Mouse (Mus musculus) T-cell, adult 2 months (primary cell): ENCODE data around the gene Spata31d1d.
A peak's percentile ranks its signal among the peaks of the same experiment; 100 is the strongest.
"Not testable (repeated sequence)": the region's sequence is repeated elsewhere in the genome, so short reads cannot be mapped to it uniquely, and the experiment has no call there.

Experiments used
- DNase-seq: peaks from one replicate; pipeline ENCODE4 v3.0.0; 2022; ENCODE audit warnings: low spot score

Gene Spata31d1d

DNA sequence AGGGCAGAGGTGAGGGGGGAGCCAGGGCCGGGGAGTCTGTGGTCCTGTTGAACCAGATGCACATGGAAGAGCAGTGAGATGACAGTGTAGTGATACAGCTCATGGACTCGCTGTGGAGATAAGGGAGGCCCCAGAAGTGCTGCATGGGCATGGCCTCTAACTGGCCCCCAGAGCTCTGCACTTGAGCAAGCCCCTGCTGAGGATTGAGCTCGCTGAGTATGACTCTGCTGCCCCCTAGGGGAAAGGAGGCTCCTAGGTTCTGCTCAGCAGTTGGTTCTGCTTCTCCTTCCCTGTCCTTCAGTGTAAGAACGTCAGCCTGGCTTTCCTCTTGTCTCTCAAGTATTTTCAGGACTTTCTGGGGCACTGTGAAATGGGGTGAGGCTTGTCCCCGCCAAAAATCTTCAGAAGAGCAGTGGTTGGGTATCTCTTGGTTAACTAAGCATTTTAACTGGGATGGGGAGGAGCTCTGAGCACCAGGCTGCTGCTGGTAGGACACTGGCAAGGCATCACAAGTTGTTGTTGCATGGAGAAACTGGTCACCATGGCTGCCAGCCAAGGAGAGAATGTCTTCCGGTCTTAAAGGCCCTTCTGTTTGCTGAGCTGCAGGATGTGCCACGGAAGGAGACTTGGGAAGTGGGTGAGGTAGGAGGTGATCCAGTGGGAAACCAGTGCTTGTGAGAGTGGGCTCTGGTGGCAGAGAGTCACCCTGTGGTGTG, 3.0 kb downstream of the Spata31d1d start:
- DNase-seq: peak; percentile 79

DNA sequence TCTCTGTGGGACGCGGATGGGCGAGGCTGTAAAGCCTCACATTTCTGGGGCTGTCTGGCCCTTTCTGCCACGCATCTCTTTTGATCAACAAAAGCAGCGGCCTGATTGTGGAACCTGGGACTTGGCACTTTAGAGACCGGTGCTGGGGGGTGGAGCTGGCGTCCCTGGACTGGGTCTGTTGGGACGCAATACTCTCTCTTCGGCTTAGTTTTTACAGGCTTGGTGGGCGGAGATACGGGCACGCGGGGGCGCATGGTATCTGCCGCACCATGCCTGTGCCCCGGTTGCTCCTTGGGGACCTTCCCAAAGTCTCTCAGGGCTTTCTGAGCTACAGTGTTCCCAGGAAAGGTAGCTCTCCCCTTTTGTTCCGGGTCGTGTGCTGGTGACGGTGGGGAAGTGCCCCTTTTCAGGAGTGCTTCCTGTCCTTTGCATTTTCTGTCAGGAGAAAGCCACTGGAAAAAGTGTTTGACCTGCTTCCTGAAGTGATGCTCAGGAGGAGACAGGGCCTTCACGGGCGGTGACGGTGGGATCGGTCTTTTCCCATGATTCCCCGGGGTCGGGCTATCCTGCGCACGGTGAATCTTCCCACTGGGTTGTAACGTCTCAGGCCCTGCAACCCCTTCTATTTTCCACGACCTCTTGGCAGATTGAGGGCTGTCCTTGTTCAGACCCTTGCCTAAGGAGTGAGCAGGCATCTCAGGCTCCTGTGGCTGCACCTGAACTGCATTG, 5.2 kb downstream of the Spata31d1d start:
- no peak for DNase-seq

DNA sequence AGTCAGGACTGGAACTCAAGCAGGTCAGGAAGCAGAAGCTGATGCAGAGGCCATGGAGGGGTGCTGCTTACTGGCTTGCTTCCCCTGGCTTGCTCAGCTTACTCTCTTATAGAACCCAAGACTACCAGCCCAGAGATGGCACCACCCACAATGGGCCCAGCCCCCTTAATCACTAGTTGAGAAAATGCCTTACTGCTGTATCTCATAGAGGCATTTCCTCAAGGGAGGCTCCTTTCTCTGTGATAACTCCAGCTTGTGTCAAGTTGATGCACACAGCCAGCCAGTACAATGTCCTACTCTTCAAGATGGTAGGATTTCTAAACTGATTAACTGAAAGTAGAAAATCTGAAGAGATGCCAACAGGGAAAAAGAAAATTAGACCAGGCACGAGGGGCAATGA, 9.5 kb downstream of the Spata31d1d start:
- DNase-seq: not testable (repeated sequence)

DNA sequence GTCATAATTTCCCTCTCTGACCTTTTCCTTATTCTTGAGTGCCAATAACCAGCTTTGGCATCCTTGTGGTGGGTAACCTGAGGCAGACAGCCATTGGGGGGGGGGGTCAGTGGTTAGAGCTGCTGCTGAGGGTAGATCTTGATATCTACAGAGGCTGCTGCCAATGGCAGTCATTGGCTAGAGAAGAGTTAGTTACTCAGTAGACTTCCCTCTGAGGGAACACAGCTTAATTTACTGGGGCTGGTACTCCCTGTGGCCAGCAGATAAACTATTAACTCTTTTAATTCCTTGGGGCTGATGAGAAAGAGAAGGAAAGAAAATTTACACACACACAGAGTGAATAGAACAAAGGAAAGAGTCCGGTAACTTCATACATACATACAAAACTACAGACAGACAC, 12.1 kb downstream of the Spata31d1d start:
- no peak for DNase-seq

DNA sequence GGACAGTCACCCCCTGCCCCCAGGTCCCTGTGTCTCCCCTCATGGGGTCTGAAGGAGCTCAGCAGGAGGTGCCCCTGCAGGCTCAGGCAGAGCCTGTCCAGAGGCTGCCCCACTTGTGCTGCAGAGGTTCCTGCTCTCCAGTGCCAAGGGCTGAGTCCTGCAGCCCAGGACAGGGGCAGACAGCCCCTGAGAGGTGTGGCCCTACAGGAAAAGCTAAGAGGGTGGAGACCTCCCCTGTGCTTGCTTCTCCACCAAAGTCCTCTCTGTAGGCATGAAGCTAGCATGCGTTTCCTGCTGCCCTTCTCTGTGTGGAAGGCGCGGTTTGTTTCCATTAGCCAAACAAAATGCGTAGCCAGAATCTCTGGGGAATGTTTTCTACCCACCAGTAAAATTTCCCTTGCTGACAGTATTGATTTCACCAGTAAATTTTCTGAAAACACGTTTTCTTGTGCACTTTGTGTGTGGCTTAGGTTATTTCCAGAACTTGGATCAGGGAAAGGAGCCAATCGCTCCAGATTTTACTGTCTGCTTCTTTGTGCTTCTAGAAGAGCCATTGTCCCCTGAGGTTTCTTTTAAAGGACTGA, 12.6 kb downstream of the Spata31d1d start:
- DNase-seq: not testable (repeated sequence)

DNA sequence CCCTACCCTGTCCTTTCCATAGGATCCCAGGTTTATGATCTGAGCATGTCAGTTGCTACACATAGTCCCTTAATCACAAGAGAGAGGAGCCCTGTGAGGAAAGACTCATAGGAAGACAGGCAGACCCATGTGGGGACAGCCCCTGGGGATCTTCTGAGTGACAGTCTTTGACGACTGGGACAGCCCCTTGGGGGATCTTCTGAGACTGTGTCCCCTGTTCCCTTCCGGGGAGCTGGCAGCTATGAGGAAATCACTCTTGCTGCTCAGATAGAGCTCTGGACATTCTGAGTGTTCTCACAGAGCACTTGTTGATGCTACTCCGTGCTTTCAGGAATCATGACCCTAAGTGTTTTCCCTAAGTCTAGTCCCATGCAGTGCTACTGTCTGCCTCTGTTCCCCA, 17.8 kb downstream of the Spata31d1d start:
- DNase-seq: no peak

DNA sequence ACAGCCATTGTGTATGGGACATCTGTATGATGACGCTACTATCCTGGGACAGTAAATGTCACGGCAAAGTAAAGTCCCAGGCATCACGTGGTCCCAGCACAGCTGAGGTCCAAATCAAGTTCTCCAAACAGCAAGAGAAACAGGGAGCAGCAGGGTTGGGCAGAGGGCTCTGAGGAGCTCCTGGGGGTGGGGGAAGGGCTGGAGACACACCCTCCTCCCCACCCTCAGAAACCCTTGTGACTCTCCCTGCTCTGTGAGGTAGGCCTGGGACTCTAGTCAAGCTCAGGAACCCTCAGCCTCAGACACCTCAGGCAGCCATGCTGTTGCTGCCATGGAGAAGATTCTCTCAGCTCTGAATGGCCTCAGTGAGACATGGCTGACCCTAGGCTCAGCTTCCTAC, 19.6 kb downstream of the Spata31d1d start, which contains the start of gene Spata31d1b:
TSS of gene Spata31d1b (plus strand) at position 301 of the 400 bp plus-strand sequence.
- not testable (repeated sequence) for DNase-seq

DNA sequence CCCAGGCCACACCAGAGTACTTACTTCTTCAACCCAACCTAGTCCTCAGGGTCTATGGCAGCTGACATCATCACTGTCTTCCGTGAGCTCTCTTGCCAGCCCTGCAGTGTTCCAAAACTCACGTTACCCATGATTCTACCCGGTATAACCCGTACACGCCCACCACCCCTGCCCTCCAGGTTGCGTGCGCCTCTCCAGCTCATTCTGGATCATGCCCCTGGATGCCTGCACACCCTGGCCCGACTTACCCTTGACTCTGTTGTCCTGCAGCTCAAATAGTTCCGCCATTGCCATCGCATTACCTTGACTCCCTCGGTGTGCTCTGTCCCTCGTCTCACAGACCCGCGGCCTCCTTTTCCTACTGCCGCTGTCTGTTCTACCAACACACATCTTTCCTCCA, 21.3 kb downstream of the Spata31d1d start, which contains the start of gene Spata31d1a:
TSS of gene Spata31d1a (minus strand) at position 101 of the 400 bp plus-strand sequence.
- no peak for DNase-seq

DNA sequence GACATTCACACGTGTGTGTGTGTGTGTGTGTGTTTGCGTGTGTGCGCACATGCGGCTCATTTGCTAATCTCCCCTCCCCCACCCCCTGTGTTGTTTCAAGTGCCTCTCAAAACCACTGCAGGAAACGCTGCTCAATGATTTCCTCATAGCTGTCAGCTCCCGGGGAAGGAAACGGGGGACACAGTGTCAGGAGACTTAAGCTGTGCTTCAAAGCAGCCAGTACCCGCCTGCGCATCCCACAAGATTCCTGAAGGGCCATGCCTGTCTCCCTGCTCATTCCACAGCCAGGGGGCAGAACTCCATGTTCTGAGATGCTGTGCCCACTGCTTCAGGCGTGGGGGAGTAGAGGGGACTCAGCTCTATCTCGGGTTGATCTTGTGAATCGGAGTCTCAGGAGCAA, 27.0 kb downstream of the Spata31d1d start:
- peak; percentile 62 for DNase-seq

DNA sequence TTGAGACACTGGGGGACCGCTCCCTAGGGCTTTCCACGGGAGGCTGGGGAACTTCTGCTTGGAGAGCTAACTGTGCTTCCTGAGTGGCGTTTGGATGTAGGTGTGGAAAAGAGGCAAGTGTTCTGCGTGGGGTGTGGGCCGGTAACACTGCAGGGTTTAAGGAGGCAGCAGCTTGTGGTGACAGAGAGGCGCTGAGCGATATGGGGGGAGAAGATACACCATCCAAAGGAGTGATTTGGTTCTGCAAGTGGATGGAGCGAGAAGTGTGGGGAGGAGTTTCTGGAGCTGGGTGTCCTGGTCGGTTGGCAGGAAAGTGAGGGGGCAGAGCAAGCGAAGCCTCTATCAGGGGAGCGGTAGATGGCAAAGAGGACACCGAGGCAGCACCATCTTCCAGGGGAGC, 28.0 kb downstream of the Spata31d1d start:
- no peak for DNase-seq

DNA sequence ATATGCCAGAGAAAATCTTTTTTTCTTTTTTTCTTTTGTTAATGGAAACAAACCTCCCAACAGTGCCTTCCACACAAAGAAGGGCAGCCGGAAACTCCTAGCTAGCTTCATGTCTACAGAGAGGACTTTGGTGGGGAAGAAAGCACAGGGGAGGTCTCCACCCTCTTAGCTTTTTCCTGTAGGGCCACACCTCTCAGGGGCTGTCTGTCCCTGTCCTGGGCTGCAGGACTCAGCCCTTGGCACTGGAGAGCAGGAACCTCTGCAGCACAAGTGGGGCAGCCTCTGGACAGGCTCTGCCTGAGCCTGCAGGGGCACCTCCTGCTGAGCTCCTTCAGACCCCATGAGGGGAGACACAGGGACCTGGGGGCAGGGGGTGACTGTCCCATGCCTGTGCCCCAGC, 31.4 kb downstream of the Spata31d1d start:
- DNase-seq: not testable (repeated sequence)

DNA sequence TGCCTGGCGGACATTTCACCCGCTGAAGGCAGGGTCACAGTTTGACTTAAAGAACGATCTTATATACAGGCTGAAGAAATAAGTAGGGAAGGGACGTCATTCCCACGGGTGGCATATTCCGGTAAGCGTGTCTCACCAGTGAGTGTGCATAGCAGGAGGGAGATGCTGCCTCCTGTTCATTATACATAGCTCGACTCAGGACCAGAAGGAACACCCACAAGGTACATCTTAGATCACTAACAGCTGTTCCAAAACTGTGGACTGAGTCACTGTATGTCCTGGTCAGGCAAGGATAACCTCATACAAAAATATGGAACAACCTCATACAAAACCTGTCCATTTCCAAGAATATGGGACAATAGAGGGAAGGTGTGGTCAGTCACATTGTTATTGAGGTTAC, 32.4 kb downstream of the Spata31d1d start:
- no peak for DNase-seq

DNA sequence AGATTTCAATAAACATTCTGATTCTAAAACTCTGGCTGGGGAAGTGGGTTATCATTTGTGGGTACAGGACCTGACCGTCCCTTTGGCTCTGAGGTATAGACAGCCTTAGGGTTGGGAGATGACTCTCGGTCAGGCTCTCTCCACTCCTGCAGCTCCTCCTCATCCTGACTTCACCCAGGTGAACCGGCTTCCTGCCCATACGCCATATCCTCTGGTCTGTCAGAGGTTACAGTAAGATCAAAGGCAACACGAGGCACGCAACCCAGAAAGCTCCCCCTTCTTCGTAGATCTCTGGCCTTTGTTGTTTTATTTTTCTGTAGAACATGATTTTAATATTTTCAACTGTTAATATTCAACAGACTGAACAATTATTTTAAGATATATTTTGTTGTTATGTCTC, 35.8 kb downstream of the Spata31d1d start:
- DNase-seq: peak; percentile 70

DNA sequence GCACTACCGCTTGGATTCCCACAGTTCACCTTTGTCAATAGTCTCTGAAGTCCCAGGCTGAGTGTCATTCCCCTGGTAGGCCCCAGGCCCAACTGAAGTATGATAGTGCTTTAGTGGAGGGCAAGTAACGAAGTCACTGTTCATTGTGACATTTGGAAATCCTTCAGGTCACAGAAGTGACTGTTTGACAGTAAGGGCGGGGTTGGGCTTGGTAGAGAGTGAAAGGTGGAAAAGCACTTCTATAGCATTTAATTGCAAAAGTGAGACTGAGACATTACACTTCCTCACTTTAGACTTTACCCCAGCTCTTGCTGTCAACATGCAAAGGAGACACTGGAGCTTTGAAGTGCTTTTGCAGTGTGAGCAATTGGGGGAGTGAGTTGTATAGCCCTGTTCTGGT, 37.5 kb downstream of the Spata31d1d start, which contains the start of gene 4921517D22Rik:
TSS of gene 4921517D22Rik (minus strand) at position 101 of the 400 bp plus-strand sequence.
- no peak for DNase-seq

DNA sequence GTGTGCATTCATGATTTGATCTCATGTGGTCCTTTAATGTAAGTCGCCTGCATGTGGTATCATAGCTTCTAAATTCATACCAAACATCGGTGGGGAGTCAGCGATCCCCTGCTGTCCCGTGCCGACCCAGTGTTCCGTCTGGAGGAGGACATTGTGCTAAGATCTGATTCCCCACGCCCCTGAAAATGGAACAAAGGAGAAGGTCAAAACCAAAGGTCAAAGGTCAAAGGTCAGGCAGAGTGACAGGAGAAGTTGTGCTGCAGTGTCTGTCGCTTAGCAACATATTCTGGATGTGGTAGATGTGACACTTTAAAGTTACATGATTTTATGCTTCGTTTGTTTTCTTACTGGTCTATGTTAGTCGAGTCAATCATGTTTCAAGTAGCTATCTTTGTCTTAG, 40.1 kb downstream of the Spata31d1d start:
- no peak for DNase-seq

DNA sequence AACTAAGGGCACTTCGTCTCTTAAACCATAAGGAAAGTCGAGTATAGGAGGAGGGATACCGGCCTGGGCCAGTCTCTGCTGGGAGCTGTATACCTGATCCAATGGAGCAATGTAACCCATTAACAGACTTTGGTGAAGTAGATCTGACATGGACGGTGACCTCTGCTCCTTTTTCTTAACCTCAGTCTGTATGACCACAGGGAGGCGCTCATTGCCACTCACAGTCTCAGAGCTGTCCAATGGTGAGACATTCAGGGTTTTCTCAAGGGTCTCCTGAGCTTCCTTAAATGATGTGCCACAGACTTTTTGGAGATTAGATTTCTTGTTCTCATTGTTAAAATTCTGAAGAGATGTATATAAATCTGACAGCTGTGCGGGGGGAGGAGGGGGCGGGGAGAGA, 41.0 kb downstream of the Spata31d1d start:
- DNase-seq: no peak

DNA sequence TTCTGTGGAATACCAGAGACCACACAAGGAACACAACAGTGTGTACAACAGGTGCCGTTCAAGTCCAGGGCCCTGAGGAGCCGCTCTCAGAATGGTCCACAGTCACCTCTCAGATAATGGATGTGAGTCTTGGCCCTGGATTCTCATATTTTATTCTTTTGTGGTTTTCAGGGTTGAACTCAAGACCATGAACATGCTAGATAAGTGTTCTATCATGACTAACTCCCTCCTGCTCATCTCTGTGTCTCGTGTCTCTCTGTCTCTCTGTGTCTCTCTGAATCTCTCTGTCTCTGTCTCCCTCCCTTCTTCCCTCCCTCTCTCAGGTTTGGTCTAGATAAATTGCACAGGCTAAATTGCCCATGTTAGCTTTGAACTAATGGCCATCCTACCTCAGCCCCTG, 41.7 kb downstream of the Spata31d1d start:
- no peak for DNase-seq

DNA sequence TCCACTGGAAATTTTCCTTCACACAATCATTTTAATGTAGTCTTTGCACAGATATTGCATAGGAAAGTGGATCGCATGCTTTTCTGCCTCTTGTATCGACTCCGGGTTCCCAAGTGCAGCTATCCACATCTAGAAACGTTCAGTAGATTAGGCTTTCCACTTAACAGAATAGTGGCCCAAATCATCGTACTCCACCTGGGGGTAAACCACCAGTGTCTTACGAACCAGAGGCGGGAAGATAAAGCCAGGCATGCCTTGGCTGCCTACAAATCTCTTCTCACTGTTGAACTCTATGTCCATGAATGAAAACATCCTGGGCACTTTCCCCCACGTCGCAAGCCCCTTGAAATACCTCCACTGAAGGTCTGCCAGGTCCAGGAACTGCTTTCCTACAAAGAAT, 42.2 kb downstream of the Spata31d1d start:
- no peak for DNase-seq

DNA sequence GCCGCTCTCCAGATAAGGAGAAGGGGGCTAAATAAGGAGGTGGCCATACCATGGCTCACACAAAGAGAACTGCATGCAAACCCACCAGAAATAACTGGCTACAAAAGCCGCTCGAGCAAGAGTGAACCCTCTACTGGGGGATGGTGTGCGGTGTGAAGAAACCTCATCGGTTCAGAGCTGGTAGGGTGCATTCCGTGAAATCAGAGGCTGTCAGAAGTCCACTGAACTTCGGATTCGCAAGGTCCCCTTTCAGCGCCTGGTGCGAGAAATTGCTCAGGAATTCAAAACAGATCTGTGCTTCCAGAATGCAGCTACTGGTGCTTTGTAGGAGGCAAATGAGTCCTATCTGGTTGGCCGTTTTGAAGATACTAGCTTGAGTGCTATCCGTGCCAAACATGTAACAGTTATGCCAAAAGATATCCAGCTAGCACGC, 43.2 kb downstream of the Spata31d1d start:
- peak; percentile 27 for DNase-seq

DNA sequence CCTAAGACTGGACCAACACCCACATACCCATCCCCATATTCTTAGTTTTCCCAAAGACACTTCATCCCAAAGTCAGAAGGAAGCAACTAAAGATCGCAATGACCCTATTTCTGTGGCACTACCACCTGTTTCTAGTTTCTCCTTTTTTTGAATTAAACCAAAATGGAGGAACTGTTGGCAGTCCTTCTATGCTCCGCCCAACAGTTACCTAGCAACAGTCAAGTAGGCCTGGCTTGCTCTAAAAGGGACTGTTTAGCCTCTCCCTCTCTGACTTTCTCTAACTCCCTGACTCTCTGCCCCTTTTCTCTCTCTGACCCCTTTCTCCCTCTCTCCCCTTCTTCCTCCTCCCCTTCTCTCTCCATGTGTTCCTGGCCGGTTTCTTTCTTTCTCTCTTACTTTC, 46.3 kb downstream of the Spata31d1d start:
- DNase-seq: no peak

DNA sequence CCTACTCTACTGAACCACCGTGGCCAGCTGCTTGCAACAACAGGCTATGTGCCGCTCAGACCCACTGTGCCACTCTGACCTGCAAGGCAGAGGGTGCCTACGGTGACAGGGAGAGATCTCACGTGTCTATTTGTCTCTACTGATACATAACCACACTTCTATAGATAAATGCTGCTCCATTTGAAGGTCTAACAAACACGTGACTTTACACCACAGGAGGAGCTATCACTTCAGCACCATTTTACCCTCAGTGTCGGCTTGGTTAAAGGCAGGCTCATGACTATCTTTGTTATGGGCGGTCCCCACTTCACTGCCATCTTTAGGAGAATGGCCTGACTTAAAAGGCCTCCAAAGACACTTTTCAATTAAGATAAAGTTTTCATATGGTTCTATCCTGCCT, 48.9 kb downstream of the Spata31d1d start:
- DNase-seq: no peak

DNA sequence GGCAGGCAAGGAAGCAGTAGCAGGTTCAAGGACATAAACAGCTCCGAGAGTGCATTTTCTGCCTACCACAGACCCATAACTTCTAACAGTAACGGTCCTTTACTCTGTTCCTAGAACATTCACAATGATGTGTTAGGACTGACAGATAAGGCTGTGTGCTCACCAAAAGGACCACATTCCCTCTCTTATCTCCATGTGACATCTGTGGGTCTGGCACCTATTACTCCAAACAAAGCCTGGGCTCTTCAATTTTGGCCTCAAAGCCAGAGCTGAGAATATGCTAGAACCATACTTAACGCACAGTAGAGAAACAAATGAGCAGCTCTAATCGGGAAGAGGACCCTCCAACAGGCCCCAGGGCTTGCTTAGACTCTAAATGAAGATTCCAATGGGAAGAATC, 51.6 kb downstream of the Spata31d1d start:
- DNase-seq: no peak

DNA sequence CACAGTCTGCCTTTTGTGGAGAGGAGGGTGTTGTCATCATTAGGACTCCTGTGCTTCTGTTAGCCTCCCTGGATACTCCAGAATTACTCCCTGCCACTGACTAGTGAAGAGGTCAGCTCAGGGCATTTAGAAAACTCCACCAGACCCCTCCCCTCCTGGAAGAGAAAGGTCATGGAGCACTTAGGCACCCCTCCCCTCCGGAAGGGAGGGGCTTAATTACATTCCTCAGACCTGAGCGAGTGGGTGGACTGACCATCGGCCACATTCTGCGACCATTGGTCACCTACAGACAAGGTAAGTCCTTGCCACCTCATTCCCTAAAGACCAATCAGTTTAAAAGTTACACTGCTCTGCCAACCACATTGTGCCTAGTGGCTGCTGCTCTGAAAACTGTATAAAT, 52.2 kb downstream of the Spata31d1d start:
- DNase-seq: no peak
